Mouse (Mus musculus) MEL (cell line): ENCODE results near the gene Sbp. TPM values are rescaled to one million over a fixed set of nuclear protein-coding genes. Genes with fewer than 3 reads are reported as not detected.

ENCODE experiments used
- DNase-seq: peaks from one replicate; pipeline ENCODE4 v3.0.0; 2011; ENCODE audit warnings: low read depth, low spot score
- H3K27ac ChIP-seq: 2 replicates; pipeline ENCODE4 v1.5.1; 2012; ENCODE audit warnings: low read depth, mild to moderate bottlenecking, control low read depth, low read length, moderate library complexity; ENCODE audit not compliant: control insufficient read depth
- H3K27me3 ChIP-seq, 2 experiments: fragments of 150-350 bp in 1 of 2; sonication (generic) in 1 of 2; 2 replicates each; pipeline ENCODE4 v1.6.1; 2012; ENCODE audit warnings: low read length in 2 of 2, mild to moderate bottlenecking in 2 of 2, improper control_type of control experiment in 1 of 2, moderate library complexity in 1 of 2; ENCODE audit not compliant: insufficient read depth in 2 of 2, control insufficient read depth in 1 of 2
- H3K36me3 ChIP-seq, 2 experiments: 2 replicates each; pipeline ENCODE4 v1.6.1; 2012 to 2014; ENCODE audit warnings: low read length in 2 of 2, improper control_type of control experiment in 1 of 2, inconsistent platforms in 1 of 2, mild to moderate bottlenecking in 1 of 2; ENCODE audit not compliant: insufficient read depth in 2 of 2, control insufficient read depth in 1 of 2
- H3K4me1 ChIP-seq, 2 experiments: fragments of 150-350 bp in 1 of 2; sonication (generic) in 1 of 2; 2 replicates each; pipeline ENCODE4 v1.6.1; 2012; ENCODE audit warnings: low read length in 2 of 2, improper control_type of control experiment in 1 of 2, mild to moderate bottlenecking in 1 of 2; ENCODE audit not compliant: insufficient read depth in 2 of 2, control insufficient read depth in 1 of 2
- H3K4me3 ChIP-seq, 2 experiments: fragments of 150-350 bp in 1 of 2; sonication (generic) in 1 of 2; 2 replicates each; pipeline ENCODE4 v1.5.1; 2012; ENCODE audit warnings: low read depth in 2 of 2, low read length in 2 of 2, mild to moderate bottlenecking in 2 of 2, moderate library complexity in 2 of 2, control low read depth in 1 of 2, improper control_type of control experiment in 1 of 2; ENCODE audit not compliant: control insufficient read depth in 1 of 2, insufficient read depth in 1 of 2
- H3K79me2 ChIP-seq: 2 replicates; pipeline ENCODE4 v1.6.1; 2012; ENCODE audit warnings: mild to moderate bottlenecking, low read length, moderate library complexity; ENCODE audit not compliant: control insufficient read depth, poor library complexity, insufficient read depth
- H3K9ac ChIP-seq: 2 replicates; pipeline ENCODE4 v1.6.1; 2012; ENCODE audit warnings: low read depth, mild to moderate bottlenecking, control low read depth, low read length, moderate library complexity; ENCODE audit not compliant: control insufficient read depth, poor library complexity, severe bottlenecking
- H3K9me3 ChIP-seq: fragments of 150-350 bp; sonication (generic); replicated peaks from 2 replicates; pipeline ENCODE4 v1.6.1; 2012; ENCODE audit warnings: mild to moderate bottlenecking, low read length, improper control_type of control experiment, moderate library complexity; ENCODE audit not compliant: insufficient read depth
- BHLHE40 ChIP-seq: IDR thresholded peaks from 2 replicates; pipeline ENCODE4 v1.6.1; 2012; ENCODE audit warnings: low read depth, mild to moderate bottlenecking, inconsistent platforms, low read length, improper control_type of control experiment, borderline replicate concordance
- CHD1 ChIP-seq: IDR thresholded peaks from 2 replicates; pipeline ENCODE4 v1.6.1; 2012; ENCODE audit warnings: low read depth, mild to moderate bottlenecking, inconsistent platforms, low read length, improper control_type of control experiment
- CHD2 ChIP-seq: IDR thresholded peaks from 2 replicates; pipeline ENCODE4 v1.6.1; 2011; ENCODE audit warnings: low read length, improper control_type of control experiment
- CTCF ChIP-seq, 3 experiments: IDR thresholded peaks in 2 of 3; conservative IDR thresholded peaks in 1 of 3; 2 replicates each; pipeline ENCODE4 v1.5.1; 2011 to 2012; ENCODE audit warnings: low read length in 3 of 3, low read depth in 2 of 3, mild to moderate bottlenecking in 2 of 3, improper control_type of control experiment in 1 of 3, inconsistent platforms in 1 of 3, mixed read lengths in 1 of 3, moderate library complexity in 1 of 3; ENCODE audit not compliant: control insufficient read depth in 1 of 3, insufficient read depth in 1 of 3, poor library complexity in 1 of 3, severe bottlenecking in 1 of 3
- ELF1 ChIP-seq: IDR thresholded peaks from 2 replicates; pipeline ENCODE4 v1.6.1; 2014; ENCODE audit warnings: low read depth, mild to moderate bottlenecking, inconsistent platforms, low read length, improper control_type of control experiment, moderate library complexity
- EP300 ChIP-seq, 2 experiments: IDR thresholded peaks; 2 replicates each; pipeline ENCODE4 v1.6.1; 2011; ENCODE audit warnings: improper control_type of control experiment in 2 of 2, low read length in 2 of 2, low read depth in 1 of 2, mild to moderate bottlenecking in 1 of 2
- ETS1 ChIP-seq: IDR thresholded peaks from 2 replicates; pipeline ENCODE4 v1.6.1; 2012; ENCODE audit warnings: low read depth, mild to moderate bottlenecking, inconsistent platforms, low read length, improper control_type of control experiment, moderate library complexity
- GATA1 ChIP-seq: IDR thresholded peaks from 2 replicates; pipeline ENCODE4 v1.6.1; 2011; ENCODE audit warnings: low read depth, low read length, improper control_type of control experiment
- HCFC1 ChIP-seq: IDR thresholded peaks from 2 replicates; pipeline ENCODE4 v1.6.1; 2012; ENCODE audit warnings: low read depth, mild to moderate bottlenecking, inconsistent platforms, low read length, improper control_type of control experiment, moderate library complexity
- JUND ChIP-seq: IDR thresholded peaks from 2 replicates; pipeline ENCODE4 v1.6.1; 2011; ENCODE audit warnings: low read depth, mild to moderate bottlenecking, improper control_type of control experiment, low read length
- KAT2A ChIP-seq: conservative IDR thresholded peaks from 2 replicates; pipeline ENCODE4 v1.6.1; 2012; ENCODE audit warnings: low read depth, low read length, improper control_type of control experiment, inconsistent platforms
- MAFK ChIP-seq: IDR thresholded peaks from 2 replicates; pipeline ENCODE4 v1.6.1; 2011; ENCODE audit warnings: low read depth, mild to moderate bottlenecking, low read length, improper control_type of control experiment, borderline replicate concordance
- MAX ChIP-seq: IDR thresholded peaks from 2 replicates; pipeline ENCODE4 v1.6.1; 2011; ENCODE audit warnings: low read length, improper control_type of control experiment
- MXI1 ChIP-seq: IDR thresholded peaks from 2 replicates; pipeline ENCODE4 v1.6.1; 2011; ENCODE audit warnings: mild to moderate bottlenecking, low read depth, low read length, improper control_type of control experiment
- MYB ChIP-seq: IDR thresholded peaks from 2 replicates; pipeline ENCODE4 v1.6.1; 2011; ENCODE audit warnings: mild to moderate bottlenecking, low read depth, low read length, improper control_type of control experiment
- MYC ChIP-seq: IDR thresholded peaks from 2 replicates; pipeline ENCODE4 v1.6.1; 2011; ENCODE audit warnings: low read depth, mild to moderate bottlenecking, low read length, improper control_type of control experiment, moderate library complexity
- NELFE ChIP-seq: IDR thresholded peaks from 2 replicates; pipeline ENCODE4 v1.6.1; 2011; ENCODE audit warnings: low read depth, low read length, improper control_type of control experiment
- NRF1 ChIP-seq: IDR thresholded peaks from 2 replicates; pipeline ENCODE4 v1.6.1; 2014; ENCODE audit warnings: low read depth, mild to moderate bottlenecking, inconsistent platforms, low read length, improper control_type of control experiment, moderate library complexity; ENCODE audit not compliant: poor library complexity, insufficient read depth, severe bottlenecking
- POLR2A ChIP-seq, 2 experiments: IDR thresholded peaks; 2 replicates each; pipeline ENCODE4 v1.6.1; 2011 to 2012; ENCODE audit warnings: low read length in 2 of 2, mild to moderate bottlenecking in 2 of 2, control low read depth in 1 of 2, improper control_type of control experiment in 1 of 2, low read depth in 1 of 2, moderate library complexity in 1 of 2; ENCODE audit not compliant: control insufficient read depth in 1 of 2, insufficient read depth in 1 of 2, poor library complexity in 1 of 2
- POLR2AphosphoS2 ChIP-seq: IDR thresholded peaks from 2 replicates; pipeline ENCODE4 v1.6.1; 2011; ENCODE audit warnings: low read length, improper control_type of control experiment
- POLR2AphosphoS5 ChIP-seq: IDR thresholded peaks from 2 replicates; pipeline ENCODE4 v1.6.1; 2012; ENCODE audit warnings: low read depth, borderline replicate concordance, mild to moderate bottlenecking, inconsistent platforms, low read length, moderate library complexity, mixed read lengths
- RAD21 ChIP-seq: IDR thresholded peaks from 2 replicates; pipeline ENCODE4 v1.6.1; 2011; ENCODE audit warnings: mild to moderate bottlenecking, low read depth, low read length, improper control_type of control experiment
- RCOR1 ChIP-seq: IDR thresholded peaks from 2 replicates; pipeline ENCODE4 v1.6.1; 2012; ENCODE audit warnings: low read depth, mild to moderate bottlenecking, inconsistent platforms, low read length, improper control_type of control experiment
- SIN3A ChIP-seq: IDR thresholded peaks from 2 replicates; pipeline ENCODE4 v1.6.1; 2012; ENCODE audit warnings: low read length, improper control_type of control experiment, inconsistent platforms
- TAL1 ChIP-seq: IDR thresholded peaks from 2 replicates; pipeline ENCODE4 v1.6.1; 2012; ENCODE audit warnings: mild to moderate bottlenecking, inconsistent platforms, low read length, moderate library complexity, mixed read lengths
- TBP ChIP-seq: IDR thresholded peaks from 2 replicates; pipeline ENCODE4 v1.8.0; 2011; ENCODE audit warnings: low read depth, low read length, improper control_type of control experiment
- TCF12 ChIP-seq: IDR thresholded peaks from 2 replicates; pipeline ENCODE4 v1.6.1; 2014; ENCODE audit warnings: low read depth, mild to moderate bottlenecking, inconsistent platforms, low read length, improper control_type of control experiment, moderate library complexity
- USF1 ChIP-seq: IDR thresholded peaks from 2 replicates; pipeline ENCODE4 v1.6.1; 2014; ENCODE audit warnings: low read depth, mild to moderate bottlenecking, inconsistent platforms, low read length, improper control_type of control experiment, moderate library complexity
- USF2 ChIP-seq, 2 experiments: IDR thresholded peaks; 2 replicates each; pipeline ENCODE4 v1.6.1; 2011 to 2012; ENCODE audit warnings: improper control_type of control experiment in 2 of 2, low read length in 2 of 2, borderline replicate concordance in 1 of 2, inconsistent platforms in 1 of 2, low read depth in 1 of 2, mild to moderate bottlenecking in 1 of 2; ENCODE audit not compliant: insufficient read depth in 1 of 2
- ZC3H11A ChIP-seq: IDR thresholded peaks from 2 replicates; pipeline ENCODE4 v1.6.1; 2012; ENCODE audit warnings: low read depth, mild to moderate bottlenecking, inconsistent platforms, low read length, improper control_type of control experiment
- ZKSCAN1 ChIP-seq: IDR thresholded peaks from 2 replicates; pipeline ENCODE4 v1.6.1; 2012; ENCODE audit warnings: low read depth, mild to moderate bottlenecking, inconsistent platforms, low read length, improper control_type of control experiment, moderate library complexity
- ZMIZ1 ChIP-seq: IDR thresholded peaks from 2 replicates; pipeline ENCODE4 v1.6.1; 2012; ENCODE audit warnings: low read depth, mild to moderate bottlenecking, inconsistent platforms, low read length, improper control_type of control experiment, moderate library complexity
- ZNF384 ChIP-seq: IDR thresholded peaks from 2 replicates; pipeline ENCODE4 v1.6.1; 2012; ENCODE audit warnings: low read depth, mild to moderate bottlenecking, inconsistent platforms, low read length, improper control_type of control experiment
- polyA plus RNA-seq, 2 experiments: library from polyadenylated mRNA; stranded (reverse) in 1 of 2; unstranded in 1 of 2; fragments of >175 nt in 1 of 2; fragments of >200 nt in 1 of 2; gene quantifications; 2 replicates each; pipeline versions ENCODE4 v1.2.1 to v1.2.4; 2012; ENCODE audit warnings: low replicate concordance in 2 of 2, low read depth in 1 of 2; ENCODE audit not compliant: insufficient read length in 2 of 2, insufficient read depth in 1 of 2, missing spikeins in 1 of 2
- total RNA-seq: library from RNA; depleted of rRNA; stranded (reverse); fragments of 300-350 nt; gene quantifications from 2 replicates; pipeline ENCODE4 v1.2.3, GENCODE M21; 2012

The Sbp gene
- total and polyA plus RNA-seq, 3 experiments, result not detected

- peak in 1 of 2 experiments; percentile 76; a peak in 2 of 4 replicates for TF ChIP-seq POLR2A (IDR thresholded peaks at IDR 0.05; ENCODE audit: control insufficient read depth in 1 of 2, insufficient read depth in 1 of 2, low read depth in 1 of 2, low read length in 2 of 2, poor library complexity in 1 of 2)
- no peak for TF ChIP-seq JUND
- TF ChIP-seq POLR2AphosphoS5, result no peak
- peak; percentile 41; the same call in 1 of the 2 replicates for TF ChIP-seq MXI1
- peak; percentile 66 for TF ChIP-seq TBP
- no peak for TF ChIP-seq MAFK
- TF ChIP-seq ZC3H11A, result no peak
- TF ChIP-seq RAD21, result no peak
- TF ChIP-seq POLR2AphosphoS2, result peak; percentile 63; the same call in 1 of the 2 replicates
- TF ChIP-seq ETS1, result no peak
- TF ChIP-seq USF1, result no peak
- TF ChIP-seq NELFE, result peak; percentile 33; the same call in 1 of the 2 replicates
- peak; percentile 87 for TF ChIP-seq MAX
- no peak for TF ChIP-seq CHD1
- TF ChIP-seq TCF12, result no peak
- no peak for TF ChIP-seq TAL1
- TF ChIP-seq ZNF384, result no peak
- no peak for TF ChIP-seq CTCF (IDR thresholded peaks at IDR 0.05 in 2 of 3, conservative IDR thresholded peaks at IDR 0.05 in 1 of 3; ENCODE audit: control insufficient read depth in 1 of 3, insufficient read depth in 1 of 3, low read depth in 2 of 3, low read length in 3 of 3, poor library complexity in 1 of 3, severe bottlenecking in 1 of 3)
- peak; percentile 42 for TF ChIP-seq SIN3A
- peak; percentile 83 for TF ChIP-seq ZMIZ1
- no peak for TF ChIP-seq USF2 (IDR thresholded peaks at IDR 0.05; ENCODE audit: borderline replicate concordance in 1 of 2, insufficient read depth in 1 of 2, low read depth in 1 of 2, low read length in 2 of 2)
- TF ChIP-seq KAT2A, result no peak; the same call in 1 of the 2 replicates
- TF ChIP-seq ZKSCAN1, result no peak
- TF ChIP-seq, all 39 proteins: peak for 13
Observed at GRCm38 (mm10) chr17:23924531-23925007, 16.9 kb upstream of the Sbp start (continued).

GRCm38 (mm10) chr17:23925090-23925493 lies 16.4 kb upstream of the Sbp start:
- Histone ChIP-seq H3K9ac (peak overlapping the region; percentile 74), H3K4me3 (peak overlapping the region; percentile 70 to 97), H3K4me1 (peaks cover 2 to 6% of the 10 kb centered on the region in 2 experiments), H3K79me2 (no peaks in the 10 kb centered on the region; the same call in 1 of the 2 replicates), H3K9me3 (no peaks in the 10 kb centered on the region), H3K36me3 (peaks cover 0 to 2% of the 10 kb centered on the region in 2 experiments; a peak in 1 of 4 replicates), H3K27me3 (peaks cover 0 to 4% of the 10 kb centered on the region in 2 experiments; a peak in 2 of 4 replicates), H3K27ac (peak overlapping the region; percentile 72)
- peak; percentile 83 for DNase-seq
- TF ChIP-seq RCOR1 (no peak), CTCF (IDR thresholded peaks at IDR 0.05 in 2 of 3, conservative IDR thresholded peaks at IDR 0.05 in 1 of 3; ENCODE audit: control insufficient read depth in 1 of 3, insufficient read depth in 1 of 3, low read depth in 2 of 3, low read length in 3 of 3, poor library complexity in 1 of 3, severe bottlenecking in 1 of 3) (no peak), CHD2 (no peak), ELF1 (no peak), MYC (0 out of 2 replicates have a peak, but pooled peaks have one; percentile 3), EP300 (IDR thresholded peaks at IDR 0.05; ENCODE audit: low read depth in 1 of 2, low read length in 2 of 2) (no peak), ZC3H11A (no peak), JUND (no peak), USF2 (IDR thresholded peaks at IDR 0.05; ENCODE audit: borderline replicate concordance in 1 of 2, insufficient read depth in 1 of 2, low read depth in 1 of 2, low read length in 2 of 2) (no peak), BHLHE40 (no peak), GATA1 (no peak), NRF1 (no peak), TCF12 (0 out of 2 replicates have a peak, but pooled peaks have one; percentile 2), HCFC1 (no peak), MYB (no peak), ZKSCAN1 (no peak), MAFK (no peak), USF1 (no peak), CHD1 (no peak), KAT2A (no peak), TBP (no peak), MXI1 (peak; percentile 24; the same call in 1 of the 2 replicates)
